Mouse (Mus musculus) testis, postnatal 10 days (tissue): ENCODE data around the gene Adcy1.

Experiments
- DNase-seq: peaks from one replicate; pipeline ENCODE4 v3.0.0; 2021; ENCODE audit warnings: low spot score

Adcy1 gene

DNA sequence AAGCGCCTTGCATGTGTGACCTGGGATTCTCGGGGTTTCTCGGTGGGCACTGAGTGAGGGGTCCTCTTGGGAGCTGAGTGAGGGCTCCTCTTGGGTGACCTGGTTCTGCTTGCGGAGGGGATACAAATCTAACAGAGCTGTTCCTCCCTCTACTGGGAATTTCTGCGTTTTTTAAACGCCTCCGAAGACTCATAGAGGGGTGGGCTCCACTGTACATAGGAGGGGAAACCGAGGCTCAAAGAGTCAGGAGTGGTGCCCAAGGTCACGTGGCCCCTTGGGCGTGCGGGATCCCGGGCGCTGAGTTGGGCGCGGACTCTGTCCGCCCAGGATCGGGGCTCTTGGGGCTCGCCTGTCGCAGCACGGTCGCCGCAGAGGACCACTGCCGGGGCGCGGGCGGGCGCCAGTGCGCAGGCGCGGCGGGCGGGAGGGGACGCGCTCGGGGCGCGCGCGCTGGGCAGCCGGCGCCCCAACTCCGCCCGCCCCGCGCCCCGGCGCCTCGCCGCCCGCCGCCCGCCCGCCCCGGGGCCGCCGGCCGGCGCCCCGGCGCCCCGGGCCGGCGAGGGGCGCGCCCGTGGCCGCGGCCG is at the start of gene Adcy1:
Adcy1 (plus strand) TSS at position 489 of the 584 bp plus-strand sequence.
- no peak for DNase-seq

GRCm38 (mm10) chr11:7016907-7017306 is 46.4 kb upstream of the Adcy1 start:
- DNase-seq: no peak

DNA sequence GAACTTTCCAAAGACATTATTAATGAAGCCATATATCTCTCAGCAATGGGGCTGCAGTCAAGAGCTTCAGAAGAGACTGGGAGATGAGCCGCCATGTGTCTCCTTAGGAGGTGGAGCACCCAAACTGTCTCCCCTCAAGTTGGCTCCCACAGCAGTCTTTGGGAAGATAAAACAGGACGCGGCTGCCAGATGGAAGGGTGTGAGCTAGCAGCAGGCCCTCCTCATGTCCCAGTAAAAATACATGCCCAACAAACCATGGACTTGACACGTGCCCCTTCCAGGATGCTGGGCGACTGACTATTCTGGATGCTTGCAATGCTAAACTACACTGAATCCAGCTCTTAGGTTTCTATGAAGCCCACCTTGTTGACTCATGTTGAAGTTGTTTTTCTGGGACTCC is 45.2 kb upstream of the Adcy1 start:
- DNase-seq: no peak

- DNase-seq: no peak
Observed at GRCm38 (mm10) chr11:7019006-7019525, 44.2 kb upstream of the Adcy1 start.

- DNase-seq: no peak
Observed at GRCm38 (mm10) chr11:7033063-7033462, 30.2 kb upstream of the Adcy1 start.

GRCm38 (mm10) chr11:7039722-7040121 is 23.6 kb upstream of the Adcy1 start:
- no peak for DNase-seq

GRCm38 (mm10) chr11:7040801-7041200 is 22.5 kb upstream of the Adcy1 start:
- no peak for DNase-seq

DNA sequence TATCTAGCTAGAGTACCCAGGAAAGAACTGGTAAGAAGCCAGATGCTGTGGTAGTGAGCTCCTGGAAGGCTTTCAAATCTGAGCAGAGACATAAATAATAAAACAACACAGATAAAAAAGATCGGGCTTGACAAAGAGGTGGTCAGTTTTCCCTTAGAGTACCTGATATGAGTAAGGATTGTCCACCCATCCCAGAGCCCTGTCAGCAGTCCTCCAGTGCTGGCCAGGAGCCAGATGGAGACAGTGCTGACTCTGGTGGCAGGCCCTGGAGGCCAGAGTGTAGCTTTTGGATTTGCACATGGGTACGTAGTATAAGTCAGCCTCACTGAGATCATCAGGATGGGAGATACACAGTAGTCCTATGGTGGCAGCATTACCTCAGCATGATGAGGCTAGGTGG is 16.1 kb upstream of the Adcy1 start:
- DNase-seq: no peak

DNA sequence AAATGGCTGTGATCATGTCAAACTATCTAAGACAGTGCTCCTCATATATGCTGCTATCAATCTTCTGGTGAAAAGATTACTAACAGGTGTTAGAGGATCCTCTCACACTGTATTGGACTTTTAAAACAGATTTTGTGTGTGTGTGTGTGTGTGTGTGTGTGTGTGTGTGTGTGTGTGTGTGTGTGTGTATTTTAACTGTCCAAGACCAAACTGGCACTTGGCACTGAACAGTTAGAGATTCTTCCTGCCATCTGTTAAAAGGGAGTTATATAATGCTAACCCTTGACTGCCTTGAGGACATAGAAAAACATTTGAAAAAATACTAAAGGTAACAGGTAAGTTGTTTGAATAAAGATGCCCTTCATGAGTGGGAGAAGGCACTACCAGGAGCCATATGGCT is 15.7 kb upstream of the Adcy1 start:
- DNase-seq: no peak

- no peak for DNase-seq
Observed at GRCm38 (mm10) chr11:7053710-7054109, 9.6 kb upstream of the Adcy1 start.

DNA sequence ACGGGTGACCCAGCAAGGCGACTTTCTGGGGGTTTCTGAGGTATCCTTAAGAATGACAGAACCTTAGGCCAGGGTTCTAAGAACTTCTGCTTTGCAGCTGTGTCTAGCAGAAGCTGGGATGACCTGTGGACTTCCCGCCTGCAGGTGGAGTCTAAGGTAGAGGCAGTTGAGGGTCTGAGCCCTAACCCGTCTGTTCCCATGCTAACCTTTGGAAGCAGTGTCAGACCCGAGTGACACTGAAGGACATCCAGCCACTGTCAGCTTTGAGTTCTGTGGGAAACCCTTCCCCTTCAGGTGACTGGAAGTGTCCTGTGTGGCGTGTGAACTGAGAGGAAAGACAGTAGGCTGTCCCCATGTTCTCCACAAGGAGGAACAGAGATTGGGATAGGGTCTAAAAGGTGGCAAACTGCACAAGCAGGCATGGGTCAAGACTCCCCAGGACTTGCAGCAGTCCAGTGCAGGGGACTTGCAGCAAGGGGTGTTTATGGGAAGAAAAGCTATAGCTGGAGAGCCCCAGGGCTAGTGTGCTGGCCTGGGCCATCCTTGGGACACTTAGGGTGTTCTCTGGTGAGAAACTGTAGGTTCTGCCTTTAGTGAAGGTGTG is 8.5 kb upstream of the Adcy1 start:
- no peak for DNase-seq

- no peak for DNase-seq
Observed at GRCm38 (mm10) chr11:7055455-7056017, 7.8 kb upstream of the Adcy1 start.

GRCm38 (mm10) chr11:7056121-7056520 is 7.2 kb upstream of the Adcy1 start:
- no peak for DNase-seq

GRCm38 (mm10) chr11:7057781-7058180 is 5.5 kb upstream of the Adcy1 start:
- DNase-seq: no peak

GRCm38 (mm10) chr11:7061961-7062360 is 1.3 kb upstream of the Adcy1 start:
- DNase-seq: no peak

GRCm38 (mm10) chr11:7062566-7062965 is 723 bp upstream of the Adcy1 start:
- DNase-seq: no peak

- no peak for DNase-seq
Observed at GRCm38 (mm10) chr11:7063681-7064267, 485 bp downstream of the Adcy1 start.

DNA sequence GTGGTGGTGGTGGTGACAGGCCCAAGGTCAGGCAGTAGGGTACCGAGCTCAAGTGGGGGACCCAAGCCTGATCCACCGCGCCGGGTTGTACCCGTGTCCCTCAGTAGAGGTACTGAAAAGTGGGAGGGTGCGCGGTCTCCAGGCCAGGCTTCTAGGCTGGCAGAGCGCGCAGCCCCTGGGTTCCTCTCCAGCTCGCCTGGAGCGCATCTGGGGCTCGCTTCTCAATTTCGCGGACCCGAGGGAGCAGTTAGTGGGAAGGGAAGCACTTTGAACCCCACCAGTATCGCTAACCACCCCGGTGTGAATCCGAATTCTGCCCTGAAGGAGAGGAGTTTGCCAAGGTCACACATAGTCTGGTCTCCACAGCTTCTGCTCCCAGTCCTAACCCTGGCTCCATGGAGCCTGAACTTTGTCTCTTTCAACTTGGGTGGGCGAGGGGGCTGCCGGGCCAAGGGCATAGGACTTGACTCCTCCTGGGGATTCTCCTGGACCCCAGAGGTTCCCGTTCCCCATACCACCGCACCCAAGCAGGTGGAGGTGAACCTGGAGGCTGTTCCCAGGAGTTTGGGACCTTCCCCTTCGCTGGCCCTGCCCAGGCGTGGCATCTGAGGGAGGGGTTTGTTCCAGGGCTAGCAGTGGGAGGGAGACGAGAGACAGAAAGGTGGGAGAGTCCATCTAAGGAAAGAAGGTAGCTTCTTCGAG is 1.3 kb downstream of the Adcy1 start:
- DNase-seq: no peak

GRCm38 (mm10) chr11:7065388-7065787 is 2.1 kb downstream of the Adcy1 start:
- DNase-seq: no peak

- no peak for DNase-seq
Observed at GRCm38 (mm10) chr11:7065876-7066275, 2.6 kb downstream of the Adcy1 start.

GRCm38 (mm10) chr11:7067263-7067662 is 4.0 kb downstream of the Adcy1 start:
- no peak for DNase-seq

- no peak for DNase-seq
Observed at GRCm38 (mm10) chr11:7068479-7069235, 5.4 kb downstream of the Adcy1 start.
